In genomic region chr10:62600056-62600455, GRCm38 (mm10) we compare ENCODE assay signal across 14 mouse cellular contexts. TPM values are rescaled to one million over a fixed set of nuclear protein-coding genes. Genes with fewer than 3 reads are reported as not detected.
DNase-seq lines count a peak whose midpoint lies in the region; ATAC-seq and TF ChIP-seq lines count a peak whose summit lies in the region.
"Had no signal": no experiment of that assay in that cellular context is flagged by ENCODE, and none has a peak within 500 bp of the region (broad histone marks: within the 10 kb centered on the region; RNA-seq: fewer than 3 reads in every experiment).

No protein-coding gene starts in this region.

- peaks cover 16% of the 10 kb centered on the region; the same call in 1 of the 2 replicates for H3K4me1 ChIP-seq in hindbrain, embryonic 14.5 days (replicated peaks; ENCODE audit: control insufficient read depth, insufficient read depth, low read length)
- peaks cover 15% of the 10 kb centered on the region for H3K4me1 ChIP-seq in hindbrain, embryonic 12.5 days
- peaks cover 2 to 4% of the 10 kb centered on the region in 2 experiments; a peak in 3 of 4 replicates for H3K4me1 ChIP-seq in ES-E14 (ENCODE audit: control insufficient read depth in 2 of 2, insufficient read depth in 2 of 2, low read length in 2 of 2, poor library complexity in 1 of 2)
- peaks cover 55% of the 10 kb centered on the region for H3K4me1 ChIP-seq in liver, embryonic 13.5 days (replicated peaks)

- in situ Hi-C loops in ES-E14 (cut with MboI; ENCODE audit: low sequenced_read_pairs in 2 of 2, unreplicated experiment in 2 of 2): no loop called here

- no peak for DNase-seq in hindbrain, embryonic 14.5 days (ENCODE audit: low spot score)
- DNase-seq in CD4-positive helper T cell, adult 2 months (ENCODE audit: low read depth, low spot score): peak; percentile 57
- no peak for DNase-seq in ES-E14 (ENCODE audit: low read depth, low spot score)
- no peak for DNase-seq in liver, embryonic 13.5 days
- DNase-seq in cerebellum, adult 8-10 months: no peak
- DNase-seq in urinary bladder, postnatal 14 days (ENCODE audit: low spot score): no peak
- DNase-seq: cerebellum, adult 2 months; gastrocnemius, postnatal 36 days; layer of hippocampus, postnatal 36 days; right cerebral cortex, postnatal 4 days had no signal

- peaks cover 32% of the 10 kb centered on the region for H3K36me3 ChIP-seq in hindbrain, embryonic 14.5 days (replicated peaks; ENCODE audit: control insufficient read depth, insufficient read depth)
- peaks cover 22% of the 10 kb centered on the region for H3K36me3 ChIP-seq in hindbrain, embryonic 12.5 days
- H3K36me3 ChIP-seq in ES-E14 (ENCODE audit: control insufficient read depth, insufficient read depth, low read length, poor library complexity, severe bottlenecking): peaks cover 28% of the 10 kb centered on the region
- peaks cover 44% of the 10 kb centered on the region for H3K36me3 ChIP-seq in liver, embryonic 13.5 days

- 0 out of 2 replicates have a peak overlapping the region, but pooled peaks have one; percentile 93 for H3K4me2 ChIP-seq in hindbrain, embryonic 14.5 days (replicated peaks)
- H3K4me2 ChIP-seq in hindbrain, embryonic 12.5 days (replicated peaks): no peak overlapping the region
- H3K4me2 ChIP-seq in liver, embryonic 13.5 days: peak overlapping the region; percentile 96

- 90% methylated on average over 6 of the region's 6 CpGs for WGBS in hindbrain, embryonic 14.5 days
- WGBS in hindbrain, embryonic 12.5 days: 88% methylated on average over 6 of the region's 6 CpGs
- 57% methylated on average over 6 of the region's 6 CpGs for WGBS in liver, embryonic 13.5 days (ENCODE audit: insufficient replicate concordance)

- no peak overlapping the region for H3K27ac ChIP-seq in hindbrain, embryonic 14.5 days
- no peak overlapping the region for H3K27ac ChIP-seq in hindbrain, embryonic 12.5 days
- H3K27ac ChIP-seq in ES-E14 (ENCODE audit: insufficient read depth, low read depth, low read length, poor library complexity, severe bottlenecking): no peak overlapping the region
- H3K27ac ChIP-seq in liver, embryonic 13.5 days: no peak overlapping the region; the same call in 1 of the 2 replicates
- H3K27ac ChIP-seq: forebrain, embryonic 12.5 days; heart, embryonic 15.5 days; kidney, postnatal 0 days had no signal

- no peaks in the 10 kb centered on the region for H3K9me3 ChIP-seq in hindbrain, embryonic 14.5 days (ENCODE audit: control insufficient read depth, low read length)
- no peaks in the 10 kb centered on the region for H3K9me3 ChIP-seq in hindbrain, embryonic 12.5 days (replicated peaks)
- no peaks in the 10 kb centered on the region for H3K9me3 ChIP-seq in ES-E14 (ENCODE audit: control insufficient read depth, insufficient read depth, low read depth, low read length)
- H3K9me3 ChIP-seq in liver, embryonic 13.5 days (replicated peaks): no peaks in the 10 kb centered on the region
- H3K9me3 ChIP-seq: forebrain, embryonic 12.5 days; heart, embryonic 15.5 days had no signal

- no peak overlapping the region for H3K4me3 ChIP-seq in hindbrain, embryonic 14.5 days (replicated peaks; ENCODE audit: low read length)
- no peak overlapping the region for H3K4me3 ChIP-seq in hindbrain, embryonic 12.5 days
- peak overlapping the region in 1 of 2 experiments; percentile 93; a peak in 1 of 4 replicates for H3K4me3 ChIP-seq in ES-E14 (ENCODE audit: insufficient read depth in 1 of 2, low read depth in 1 of 2, low read length in 2 of 2, poor library complexity in 1 of 2, severe bottlenecking in 1 of 2)
- peak overlapping the region; percentile 93 for H3K4me3 ChIP-seq in liver, embryonic 13.5 days (replicated peaks)
- H3K4me3 ChIP-seq: heart, embryonic 15.5 days had no signal

- ATAC-seq in hindbrain, embryonic 14.5 days (ENCODE audit: low FRiP score): no peak
- ATAC-seq in hindbrain, embryonic 12.5 days (ENCODE audit: low FRiP score): no peak
- ATAC-seq in liver, embryonic 13.5 days (ENCODE audit: low read depth): no peak

- no peaks in the 10 kb centered on the region for H3K27me3 ChIP-seq in hindbrain, embryonic 14.5 days (ENCODE audit: control insufficient read depth, insufficient read depth, low read length)
- H3K27me3 ChIP-seq in hindbrain, embryonic 12.5 days: no peaks in the 10 kb centered on the region
- H3K27me3 ChIP-seq in liver, embryonic 13.5 days: no peaks in the 10 kb centered on the region
- H3K27me3 ChIP-seq: forebrain, embryonic 12.5 days; heart, embryonic 15.5 days had no signal

- H3K9ac ChIP-seq in hindbrain, embryonic 14.5 days: no peak overlapping the region
- no peak overlapping the region for H3K9ac ChIP-seq in hindbrain, embryonic 12.5 days
- peak overlapping the region; percentile 12; the same call in 1 of the 2 replicates for H3K9ac ChIP-seq in ES-E14 (ENCODE audit: insufficient read depth, low read depth, low read length, poor library complexity, severe bottlenecking)
- peak overlapping the region; percentile 63 for H3K9ac ChIP-seq in liver, embryonic 13.5 days
- H3K9ac ChIP-seq: forebrain, embryonic 12.5 days; heart, embryonic 15.5 days had no signal

TF ChIP-seq in ES-E14, 5 proteins besides CTCF, POLR2A, EP300 and RAD21:
- TF ChIP-seq HCFC1 (IDR thresholded peaks at IDR 0.05; ENCODE audit: borderline replicate concordance, insufficient read depth, low read length) (no peak), ZC3H11A (IDR thresholded peaks at IDR 0.05; ENCODE audit: borderline replicate concordance, low read depth, low read length) (no peak), ZNF384 (IDR thresholded peaks at IDR 0.05; ENCODE audit: low read depth, low read length) (no peak), MAFK (IDR thresholded peaks at IDR 0.05; ENCODE audit: insufficient read depth, low read depth, low read length) (no peak), CHD2 (IDR thresholded peaks at IDR 0.05; ENCODE audit: low read depth, low read length) (no peak)

RNA-seq across cellular contexts. Expression of gene Ddx21, which starts 2.0 kb away (rescaled TPM):
- polyA plus RNA-seq in hindbrain, embryonic 14.5 days (2014; fragmentation: Nextera tagmentation; extraction: Ambion mirVana): 15.9 and 17.8 TPM in 2 replicates
- polyA plus RNA-seq in hindbrain, embryonic 12.5 days (2016; fragmentation: Nextera tagmentation; extraction: Ambion mirVana): 25.3 TPM in 2 replicates
- total RNA-seq in ES-E14 (2012; rRNA removed): 164 and 185 TPM in 2 replicates
- polyA plus RNA-seq in liver, embryonic 13.5 days (2015; fragmentation: Nextera tagmentation; extraction: Ambion mirVana): 26.3 and 32.2 TPM in 2 replicates

RNA-seq across cellular contexts. Expression of gene Kif1bp, which starts 21.8 kb away (rescaled TPM):
- 90.4 and 96.8 TPM in 2 replicates for polyA plus RNA-seq in hindbrain, embryonic 14.5 days (2014; fragmentation: Nextera tagmentation; extraction: Ambion mirVana)
- polyA plus RNA-seq in hindbrain, embryonic 12.5 days (2016; fragmentation: Nextera tagmentation; extraction: Ambion mirVana): 74.3 and 74.7 TPM in 2 replicates
- total RNA-seq in ES-E14 (2012; rRNA removed): 12.7 and 17.3 TPM in 2 replicates
- polyA plus RNA-seq in liver, embryonic 13.5 days (2015; fragmentation: Nextera tagmentation; extraction: Ambion mirVana): 12.9 and 13.7 TPM in 2 replicates

RNA-seq across cellular contexts. Expression of gene Ddx50, which starts 51.0 kb away (rescaled TPM):
- 87.5 and 90.1 TPM in 2 replicates for polyA plus RNA-seq in hindbrain, embryonic 14.5 days (2014; fragmentation: Nextera tagmentation; extraction: Ambion mirVana)
- 130 and 135 TPM in 2 replicates for polyA plus RNA-seq in hindbrain, embryonic 12.5 days (2016; fragmentation: Nextera tagmentation; extraction: Ambion mirVana)
- 43.9 and 61.8 TPM in 2 replicates for total RNA-seq in ES-E14 (2012; rRNA removed)
- 39.3 and 50.7 TPM in 2 replicates for polyA plus RNA-seq in liver, embryonic 13.5 days (2015; fragmentation: Nextera tagmentation; extraction: Ambion mirVana)

Comparison
In these comparisons a context has a peak if more than half of its experiments do, and no peak if none do; other contexts are left out.
1. H3K9ac ChIP-seq: peak in ES-E14 (single experiment) and liver, embryonic 13.5 days (single experiment); none in hindbrain, embryonic 14.5 days (single experiment) and hindbrain, embryonic 12.5 days (single experiment).